Mouse (Mus musculus) myocyte (in vitro differentiated cells): ENCODE results near the gene Cmtm2a.
"Not testable (repeated sequence)": the region's sequence is repeated elsewhere in the genome, so short reads cannot be mapped to it uniquely, and the experiment has no call there.

Source experiments
- E2F4 ChIP-seq: IDR thresholded peaks from one replicate; pipeline ENCODE4 v1.6.1; 2011; ENCODE audit warnings: mild to moderate bottlenecking, control low read depth, moderate library complexity; ENCODE audit not compliant: insufficient read depth
- MAX ChIP-seq: IDR thresholded peaks from one replicate; pipeline ENCODE4 v1.6.1; 2011; ENCODE audit warnings: low read depth, mild to moderate bottlenecking, control low read depth
- MYOD1 ChIP-seq, 3 experiments: IDR thresholded peaks; one replicate each; pipeline ENCODE4 v1.6.1; 2011; ENCODE audit warnings: control low read depth in 2 of 3, low read depth in 2 of 3, mild to moderate bottlenecking in 2 of 3, moderate library complexity in 1 of 3; ENCODE audit not compliant: insufficient read length in 2 of 3, control insufficient read depth in 1 of 3
- POLR2A ChIP-seq: IDR thresholded peaks from one replicate; pipeline ENCODE4 v1.6.1; 2011; ENCODE audit warnings: low read depth, mild to moderate bottlenecking, control low read depth, moderate library complexity; ENCODE audit not compliant: insufficient read length
- POLR2AphosphoS2 ChIP-seq: IDR thresholded peaks from one replicate; pipeline ENCODE4 v1.6.1; 2011; ENCODE audit warnings: low read depth, control low read depth; ENCODE audit not compliant: insufficient read length
- REST ChIP-seq: IDR thresholded peaks from one replicate; pipeline ENCODE4 v1.6.1; 2011; ENCODE audit warnings: mild to moderate bottlenecking, control low read depth, moderate library complexity; ENCODE audit not compliant: insufficient read depth, insufficient read length
- SRF ChIP-seq: IDR thresholded peaks from one replicate; pipeline ENCODE4 v1.6.1; 2011; ENCODE audit warnings: low read depth; ENCODE audit not compliant: control insufficient read depth, insufficient read length
- TCF12 ChIP-seq: IDR thresholded peaks from one replicate; pipeline ENCODE4 v1.6.1; 2011; ENCODE audit warnings: mild to moderate bottlenecking, control low read depth; ENCODE audit not compliant: poor library complexity, insufficient read depth, severe bottlenecking
- USF1 ChIP-seq: IDR thresholded peaks from one replicate; pipeline ENCODE4 v1.6.1; 2011; ENCODE audit warnings: low read depth, mild to moderate bottlenecking, control low read depth, moderate library complexity

- not testable (repeated sequence) for TF ChIP-seq POLR2A; MYOD1 (IDR thresholded peaks at IDR 0.05; ENCODE audit: control insufficient read depth in 1 of 3, insufficient read length in 2 of 3, low read depth in 2 of 3); TCF12; REST; MAX; POLR2AphosphoS2; USF1; E2F4; SRF
Observed at GRCm38 (mm10) chr8:104312023-104312422, 19.0 kb upstream of the Cmtm2a start.
